Mouse (Mus musculus): ENCODE results near the gene Srgap1. TPM values are rescaled to one million over a fixed set of nuclear protein-coding genes. Genes with fewer than 3 reads are reported as not detected.

The Srgap1 gene
- polyA plus RNA-seq, 1 experiment from 2014 or later: 15.9 TPM

GRCm38 (mm10) chr10:121765174-121766057 is 281.7 kb downstream of the Srgap1 start:
- no peak overlapping the region for H3K4me3 ChIP-seq
- 83% methylated on average over 10 of the region's 10 CpGs for whole genome bisulfite sequencing
- ATAC-seq (ENCODE audit: low FRiP score, low read depth): no peak
- peaks cover 8% of the 10 kb centered on the region for H3K4me1 ChIP-seq
- H3K9me3 ChIP-seq: no peaks in the 10 kb centered on the region
- no peak overlapping the region for H3K4me2 ChIP-seq (replicated peaks)
- no peaks in the 10 kb centered on the region for H3K27me3 ChIP-seq
- H3K9ac ChIP-seq: no peak overlapping the region
- H3K27ac ChIP-seq: no peak overlapping the region
- no peaks in the 10 kb centered on the region for H3K36me3 ChIP-seq

- ATAC-seq (ENCODE audit: low FRiP score, low read depth): no peak
- Histone ChIP-seq H3K4me1 (peaks cover 8% of the 10 kb centered on the region), H3K27ac (no peak overlapping the region), H3K4me3 (no peak overlapping the region), H3K4me2 (replicated peaks) (no peak overlapping the region), H3K27me3 (no peaks in the 10 kb centered on the region), H3K9ac (no peak overlapping the region), H3K36me3 (no peaks in the 10 kb centered on the region), H3K9me3 (no peaks in the 10 kb centered on the region)
- 87% methylated on average over 13 of the region's 13 CpGs for WGBS
Observed at GRCm38 (mm10) chr10:121764469-121765173, 282.5 kb downstream of the Srgap1 start.

GRCm38 (mm10) chr10:121763191-121763590 is 283.9 kb downstream of the Srgap1 start:
- no peaks in the 10 kb centered on the region for H3K36me3 ChIP-seq
- no peak overlapping the region for H3K4me2 ChIP-seq (replicated peaks)
- no peak overlapping the region for H3K4me3 ChIP-seq
- peaks cover 8% of the 10 kb centered on the region for H3K4me1 ChIP-seq
- 92% methylated on average over 8 of the region's 13 CpGs for WGBS
- H3K27ac ChIP-seq: no peak overlapping the region
- no peaks in the 10 kb centered on the region for H3K9me3 ChIP-seq
- ATAC-seq (ENCODE audit: low FRiP score, low read depth): no peak
- no peak overlapping the region for H3K9ac ChIP-seq
- H3K27me3 ChIP-seq: no peaks in the 10 kb centered on the region

GRCm38 (mm10) chr10:121762141-121762540 is 285.0 kb downstream of the Srgap1 start:
- WGBS: 74% methylated on average over 9 of the region's 9 CpGs

GRCm38 (mm10) chr10:121759095-121759494 is 288.0 kb downstream of the Srgap1 start:
- ATAC-seq (ENCODE audit: low FRiP score, low read depth): no peak
- 53% methylated on average over 8 of the region's 8 CpGs for WGBS
- no peak overlapping the region for H3K4me2 ChIP-seq (replicated peaks)
- no peak overlapping the region for H3K4me3 ChIP-seq
- H3K9ac ChIP-seq: no peak overlapping the region
- peaks cover 8% of the 10 kb centered on the region for H3K4me1 ChIP-seq
- H3K27me3 ChIP-seq: no peaks in the 10 kb centered on the region
- no peaks in the 10 kb centered on the region for H3K36me3 ChIP-seq
- H3K9me3 ChIP-seq: no peaks in the 10 kb centered on the region
- H3K27ac ChIP-seq: no peak overlapping the region

More at GRCm38 (mm10) chr10:121762141-121762540, 285.0 kb downstream of the Srgap1 start:
- H3K4me2 ChIP-seq (replicated peaks): no peak overlapping the region
- H3K36me3 ChIP-seq: no peaks in the 10 kb centered on the region
- H3K4me1 ChIP-seq: peaks cover 8% of the 10 kb centered on the region
- no peaks in the 10 kb centered on the region for H3K9me3 ChIP-seq
- H3K4me3 ChIP-seq: no peak overlapping the region
- no peak for ATAC-seq (ENCODE audit: low FRiP score, low read depth)
- H3K27me3 ChIP-seq: no peaks in the 10 kb centered on the region
- no peak overlapping the region for H3K9ac ChIP-seq
- no peak overlapping the region for H3K27ac ChIP-seq

GRCm38 (mm10) chr10:121756677-121757076 is 290.4 kb downstream of the Srgap1 start:
- ATAC-seq (ENCODE audit: low FRiP score, low read depth): no peak
- Histone ChIP-seq H3K4me3 (no peak overlapping the region), H3K4me2 (replicated peaks) (no peak overlapping the region), H3K4me1 (peaks cover under 1% of the 10 kb centered on the region), H3K27me3 (no peaks in the 10 kb centered on the region), H3K9me3 (peaks cover 7% of the 10 kb centered on the region; the same call in 1 of the 2 replicates), H3K27ac (no peak overlapping the region), H3K36me3 (peaks cover 12% of the 10 kb centered on the region), H3K9ac (no peak overlapping the region)
- 81% methylated on average over 4 of the region's 4 CpGs for WGBS

GRCm38 (mm10) chr10:121755822-121756221 is 291.3 kb downstream of the Srgap1 start:
- H3K27ac ChIP-seq: no peak overlapping the region
- no peak overlapping the region for H3K9ac ChIP-seq
- H3K4me2 ChIP-seq (replicated peaks): no peak overlapping the region
- H3K36me3 ChIP-seq: peaks cover 17% of the 10 kb centered on the region
- H3K27me3 ChIP-seq: no peaks in the 10 kb centered on the region
- no peaks in the 10 kb centered on the region; the same call in 1 of the 2 replicates for H3K4me1 ChIP-seq
- H3K4me3 ChIP-seq: no peak overlapping the region
- WGBS: 8% methylated on average over 1 of the region's 1 CpGs
- H3K9me3 ChIP-seq: peaks cover 7% of the 10 kb centered on the region; the same call in 1 of the 2 replicates
- ATAC-seq (ENCODE audit: low FRiP score, low read depth): no peak

- Histone ChIP-seq H3K27me3 (no peaks in the 10 kb centered on the region), H3K9me3 (peaks cover 7% of the 10 kb centered on the region; the same call in 1 of the 2 replicates), H3K4me3 (no peak overlapping the region), H3K4me1 (no peaks in the 10 kb centered on the region; the same call in 1 of the 2 replicates), H3K36me3 (peaks cover 26% of the 10 kb centered on the region), H3K9ac (no peak overlapping the region), H3K27ac (no peak overlapping the region), H3K4me2 (replicated peaks) (no peak overlapping the region)
- no peak for ATAC-seq (ENCODE audit: low FRiP score, low read depth)
- WGBS: 72% methylated on average over 5 of the region's 5 CpGs
Observed at GRCm38 (mm10) chr10:121754237-121754636, 292.9 kb downstream of the Srgap1 start.

GRCm38 (mm10) chr10:121750175-121750574 is 296.9 kb downstream of the Srgap1 start:
- H3K36me3 ChIP-seq: peaks cover 56% of the 10 kb centered on the region
- no peak overlapping the region for H3K4me3 ChIP-seq
- no peak overlapping the region for H3K9ac ChIP-seq
- no peaks in the 10 kb centered on the region for H3K27me3 ChIP-seq
- WGBS: 94% methylated on average over 12 of the region's 12 CpGs
- H3K27ac ChIP-seq: no peak overlapping the region
- H3K9me3 ChIP-seq: peaks cover 7% of the 10 kb centered on the region; the same call in 1 of the 2 replicates
- ATAC-seq (ENCODE audit: low FRiP score, low read depth): no peak
- no peak overlapping the region for H3K4me2 ChIP-seq (replicated peaks)
- no peaks in the 10 kb centered on the region for H3K4me1 ChIP-seq

- H3K27me3 ChIP-seq: no peaks in the 10 kb centered on the region
- no peak overlapping the region for H3K4me2 ChIP-seq (replicated peaks)
- WGBS: 33% methylated on average over 4 of the region's 4 CpGs
Observed at GRCm38 (mm10) chr10:121742336-121742735, 304.8 kb downstream of the Srgap1 start.

GRCm38 (mm10) chr10:121739548-121740505 is 307.3 kb downstream of the Srgap1 start, which contains the start of gene BC048403:
TSS of gene BC048403 (plus strand) at chr10:121739937.
- Histone ChIP-seq H3K4me3 (peak within 1 kb of the TSS; percentile 88), H3K4me1 (peaks cover 8% of the 10 kb centered on the region), H3K27ac (0 out of 2 replicates have a peak within 1 kb of the TSS, but pooled peaks have one; percentile 22), H3K36me3 (no peaks in the 10 kb centered on the region), H3K9me3 (no peaks in the 10 kb centered on the region), H3K4me2 (replicated peaks) (peak within 1 kb of the TSS; percentile 97), H3K9ac (peak within 1 kb of the TSS; percentile 74), H3K27me3 (no peaks in the 10 kb centered on the region)
- WGBS: under 1% methylated on average over 66 of the region's 68 CpGs
- peak; percentile 91 for ATAC-seq (ENCODE audit: low FRiP score, low read depth)

More at GRCm38 (mm10) chr10:121742336-121742735, 304.8 kb downstream of the Srgap1 start:
- H3K4me1 ChIP-seq: peaks cover 8% of the 10 kb centered on the region
- no peak overlapping the region for H3K4me3 ChIP-seq
- H3K9ac ChIP-seq: no peak overlapping the region
- no peak overlapping the region for H3K27ac ChIP-seq
- ATAC-seq (ENCODE audit: low FRiP score, low read depth): no peak
- peaks cover 20% of the 10 kb centered on the region for H3K36me3 ChIP-seq
- no peaks in the 10 kb centered on the region for H3K9me3 ChIP-seq

Data from limb, embryonic 13.5 days (tissue).